Mouse (Mus musculus) thymus, adult 2 months (tissue): ENCODE results near the gene Hsd17b12. TPM values are rescaled to one million over a fixed set of nuclear protein-coding genes. Genes with fewer than 3 reads are reported as not detected.

Experiments used
- DNase-seq: peaks from one replicate; pipeline ENCODE4 v3.0.0; 2021
- H3K27ac ChIP-seq: fragments of 200-500 bp; 2 replicates; pipeline ENCODE4 v1.5.1; 2012; ENCODE audit warnings: low read length, control low read depth; ENCODE audit not compliant: control insufficient read depth, insufficient read depth
- H3K27me3 ChIP-seq: fragments of 200-500 bp; 2 replicates; pipeline ENCODE4 v1.6.1; 2012; ENCODE audit warnings: mild to moderate bottlenecking, low read length, moderate library complexity, mixed read lengths; ENCODE audit not compliant: control insufficient read depth, insufficient read depth
- H3K36me3 ChIP-seq: fragments of 200-500 bp; 2 replicates; pipeline ENCODE4 v1.6.1; 2012; ENCODE audit warnings: mild to moderate bottlenecking, low read length, moderate library complexity; ENCODE audit not compliant: control insufficient read depth, insufficient read depth
- H3K4me1 ChIP-seq: fragments of 200-500 bp; replicated peaks from 2 replicates; pipeline ENCODE4 v1.6.1; 2012; ENCODE audit warnings: low read length; ENCODE audit not compliant: control insufficient read depth, insufficient read depth
- H3K4me3 ChIP-seq: fragments of 200-500 bp; 2 replicates; pipeline ENCODE4 v1.5.1; 2012; ENCODE audit warnings: mild to moderate bottlenecking, low read length, control low read depth, moderate library complexity; ENCODE audit not compliant: control insufficient read depth, insufficient read depth
- CTCF ChIP-seq: fragments of 200-500 bp; IDR thresholded peaks from 2 replicates; pipeline ENCODE4 v1.5.1; 2012; ENCODE audit warnings: mild to moderate bottlenecking, control low read depth, low read length, moderate library complexity, borderline replicate concordance; ENCODE audit not compliant: control insufficient read depth, poor library complexity, insufficient read depth; ENCODE audit errors: extremely low read depth
- POLR2A ChIP-seq: fragments of 200-500 bp; IDR thresholded peaks from 2 replicates; pipeline ENCODE4 v1.6.1; 2012; ENCODE audit warnings: mild to moderate bottlenecking, low read length, control low read depth, moderate library complexity; ENCODE audit not compliant: control insufficient read depth, poor library complexity, insufficient read depth; ENCODE audit errors: extremely low read depth
- WGBS: fragments of 180-500 bp; shearing (Covaris S2); methylation state at CpG from one replicate; pipeline ENCODE4 v1.1.7; 2018; 5-methylcytosine and 5-hydroxymethylcytosine counted together
- polyA plus RNA-seq: library from polyadenylated mRNA; depleted of rRNA; stranded (reverse); fragments of >200 nt; gene quantifications from 2 replicates; pipeline ENCODE4 v1.2.3, GENCODE M21; 2012; rRNA removed

Gene Hsd17b12
- 15.2 and 18.5 TPM in 2 replicates for polyA plus RNA-seq

DNA sequence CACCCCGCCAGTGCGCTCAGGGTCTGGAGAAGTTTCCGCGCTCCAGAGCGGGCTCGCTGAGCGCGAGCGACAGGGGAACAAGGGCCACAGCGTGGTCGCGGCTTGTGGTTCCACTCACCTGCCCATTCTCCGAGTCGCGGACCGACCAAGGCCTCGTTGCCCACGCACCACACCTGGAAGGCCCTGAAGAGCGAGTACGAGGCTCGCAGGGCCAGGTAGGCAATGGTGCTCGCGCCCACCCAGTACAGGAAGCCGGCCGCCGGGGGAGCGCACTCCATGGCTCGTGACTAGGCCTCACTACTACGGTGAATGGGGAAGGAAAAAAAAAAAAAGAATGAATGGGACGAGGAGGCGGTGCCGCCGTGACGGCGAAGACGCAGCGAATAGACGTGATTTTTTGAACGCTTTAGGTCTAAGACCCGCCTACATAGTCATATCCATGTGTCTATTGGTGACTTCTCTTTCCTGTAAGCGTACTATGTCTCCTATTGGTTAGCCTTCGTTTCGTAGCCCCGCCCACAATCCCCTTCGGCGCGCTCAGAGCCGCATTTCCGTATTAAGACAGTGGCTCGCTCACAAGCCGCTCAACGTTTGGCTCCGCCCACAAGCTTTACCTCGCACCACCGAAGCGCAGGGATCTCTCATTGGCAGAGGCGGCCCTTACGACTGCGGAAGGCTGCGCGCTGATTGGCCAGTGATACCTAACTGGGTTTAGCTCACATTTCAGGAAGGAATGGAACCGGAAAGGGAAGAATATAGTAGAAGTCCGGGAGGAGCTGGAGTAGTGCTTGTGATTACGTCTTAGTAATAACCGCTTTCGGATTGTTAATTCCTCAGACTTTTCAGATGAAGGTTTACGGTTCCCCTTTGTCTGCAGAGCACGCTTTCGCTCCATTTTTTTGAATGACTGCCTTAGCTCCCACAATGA is at the start of gene Hsd17b12:
TSS of gene Hsd17b12 (minus strand) at position 373 of the 928 bp plus-strand sequence.
- no peaks in the 10 kb centered on the region for H3K4me1 ChIP-seq
- TF ChIP-seq POLR2A (no peak; the same call in none of the 2 replicates), CTCF (no peak)
- H3K4me3 ChIP-seq = peak within 1 kb of the TSS; percentile 78
- no peaks in the 10 kb centered on the region for H3K27me3 ChIP-seq
- peak; percentile 97 for DNase-seq
- no peaks in the 10 kb centered on the region for H3K36me3 ChIP-seq
- under 1% methylated on average over 69 of the region's 69 CpGs for WGBS
- no peak within 1 kb of the TSS for H3K27ac ChIP-seq

DNA sequence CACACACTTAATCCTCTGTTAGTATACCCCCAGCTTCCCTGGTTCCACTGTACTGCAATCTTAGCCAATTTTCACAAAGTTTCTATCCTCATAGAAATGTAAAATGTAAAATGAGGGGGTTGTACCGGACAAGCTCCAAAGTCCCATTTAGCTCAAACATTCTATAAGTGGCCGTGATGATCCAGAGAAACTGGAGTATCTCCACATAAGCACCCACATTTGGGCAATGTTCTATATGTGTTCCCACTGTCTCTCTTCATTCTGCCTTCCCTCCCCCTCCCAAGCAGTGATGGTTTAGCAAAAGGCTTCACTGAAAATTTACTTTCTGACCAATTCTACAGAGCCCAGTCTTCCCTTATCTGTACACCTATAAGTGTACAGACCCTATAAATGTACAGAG is 27.1 kb upstream of the Hsd17b12 start:
- DNase-seq = no peak
- no peak for TF ChIP-seq POLR2A
- no peak for TF ChIP-seq CTCF
- H3K36me3 ChIP-seq = no peaks in the 10 kb centered on the region
- H3K4me3 ChIP-seq = no peak overlapping the region
- WGBS = 91% methylated on average over 2 of the region's 2 CpGs
- H3K27me3 ChIP-seq = no peaks in the 10 kb centered on the region
- no peak overlapping the region for H3K27ac ChIP-seq
- no peaks in the 10 kb centered on the region for H3K4me1 ChIP-seq

DNA sequence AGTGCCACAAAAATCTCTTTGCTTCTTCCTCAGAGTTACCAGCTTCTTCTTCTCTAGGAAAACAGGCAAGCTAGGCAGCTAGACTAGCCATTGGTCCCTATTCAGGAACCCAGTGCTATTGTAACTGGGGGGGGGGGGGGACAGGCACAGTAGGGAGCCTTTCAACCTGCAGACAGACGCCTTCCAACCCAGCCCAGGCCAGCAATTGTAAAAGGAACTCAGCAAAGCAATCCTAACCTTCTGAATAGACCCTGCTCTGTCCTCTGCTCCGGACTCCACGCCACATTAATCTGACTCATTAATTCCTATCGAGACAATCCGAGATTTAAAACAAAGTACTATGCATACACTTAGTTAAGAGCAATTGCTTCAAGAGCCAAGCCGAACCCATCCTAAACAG is 26.4 kb upstream of the Hsd17b12 start:
- Histone ChIP-seq H3K27me3 (no peaks in the 10 kb centered on the region), H3K4me1 (no peaks in the 10 kb centered on the region), H3K27ac (no peak overlapping the region), H3K4me3 (no peak overlapping the region), H3K36me3 (no peaks in the 10 kb centered on the region)
- TF ChIP-seq POLR2A (no peak), CTCF (no peak)
- DNase-seq = no peak
- WGBS = 56% methylated on average over 6 of the region's 6 CpGs

DNA sequence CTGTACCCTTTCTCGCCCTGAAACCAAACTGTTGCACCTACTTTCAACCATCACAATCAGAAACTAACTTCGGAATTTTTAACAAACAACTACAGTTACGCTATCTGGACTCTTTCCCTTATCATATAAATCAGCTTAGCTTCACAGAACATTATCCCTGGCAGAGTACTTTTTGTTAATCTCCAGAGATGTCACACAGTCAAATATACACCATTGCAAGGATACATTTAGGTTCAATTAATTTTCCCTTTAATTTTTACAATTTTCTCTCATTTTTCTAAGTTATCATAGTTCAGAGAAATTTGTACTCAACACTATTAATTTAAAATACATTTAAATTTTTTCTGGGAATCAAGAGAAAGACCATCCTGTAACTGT is 21.3 kb upstream of the Hsd17b12 start:
- WGBS = 2% methylated on average over 3 of the region's 3 CpGs
- H3K27me3 ChIP-seq = no peaks in the 10 kb centered on the region
- no peak for DNase-seq
- peaks cover 5% of the 10 kb centered on the region for H3K4me1 ChIP-seq
- no peaks in the 10 kb centered on the region for H3K36me3 ChIP-seq
- H3K4me3 ChIP-seq = no peak overlapping the region
- no peak overlapping the region for H3K27ac ChIP-seq
- TF ChIP-seq CTCF = no peak
- TF ChIP-seq POLR2A = no peak

DNA sequence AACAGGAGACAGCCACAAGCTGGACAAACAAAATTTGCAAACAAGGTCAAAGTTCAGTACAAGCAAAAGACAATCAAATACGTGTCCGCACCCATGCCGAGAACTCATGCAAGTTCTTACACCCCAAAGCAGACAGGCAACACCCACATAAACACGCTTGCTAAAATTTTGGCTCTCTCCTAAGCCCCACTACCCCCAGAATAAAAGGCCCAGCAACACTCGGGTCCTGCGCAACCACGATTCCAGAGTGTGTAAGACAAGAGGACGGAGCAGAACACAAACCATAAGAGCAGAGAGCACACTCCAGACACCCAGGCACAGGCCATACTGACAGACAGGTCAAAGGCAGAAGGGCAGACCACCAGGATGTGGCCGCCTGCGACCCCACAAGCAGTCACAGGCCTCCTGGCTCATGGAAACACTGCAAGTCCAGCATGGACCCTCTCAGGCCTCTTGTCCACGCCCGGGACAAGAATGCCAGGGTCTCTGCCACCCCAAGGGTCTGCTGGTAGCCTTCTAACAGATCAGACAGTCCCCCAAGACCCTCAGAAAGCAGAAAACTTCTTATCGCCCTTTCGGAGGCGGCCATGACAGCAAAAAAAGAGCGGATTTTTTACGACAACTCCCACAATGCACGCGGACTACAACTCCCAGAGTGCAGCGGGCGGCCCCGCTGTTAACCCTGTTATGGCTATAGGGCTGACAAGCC is 20.7 kb upstream of the Hsd17b12 start:
- TF ChIP-seq POLR2A (no peak), CTCF (no peak)
- Histone ChIP-seq H3K36me3 (no peaks in the 10 kb centered on the region), H3K27me3 (no peaks in the 10 kb centered on the region), H3K4me3 (peak overlapping the region; percentile 93), H3K4me1 (peaks cover 5% of the 10 kb centered on the region), H3K27ac (no peak overlapping the region)
- WGBS = 3% methylated on average over 22 of the region's 22 CpGs
- peak; percentile 88 for DNase-seq

DNA sequence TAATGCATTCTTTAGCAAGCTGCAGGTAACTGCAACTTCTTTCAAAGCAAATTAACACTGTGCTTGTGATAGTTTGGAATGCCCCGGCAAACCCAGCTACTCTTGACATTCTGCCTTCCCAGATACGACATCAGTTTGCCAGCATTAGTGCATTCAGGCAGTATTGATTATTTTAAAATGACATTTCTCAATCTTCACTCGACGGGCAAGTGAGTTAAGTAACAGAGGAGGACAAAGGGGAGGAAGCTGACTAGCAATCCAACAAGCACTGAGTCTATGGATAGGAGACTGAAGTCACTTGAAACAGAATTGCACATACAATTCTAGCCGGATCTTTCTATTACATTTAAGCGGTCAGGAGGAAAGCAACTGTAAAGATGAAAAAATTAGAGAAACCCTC is 19.5 kb upstream of the Hsd17b12 start:
- WGBS = 95% methylated on average over 6 of the region's 6 CpGs
- H3K4me3 ChIP-seq = no peak overlapping the region
- no peak overlapping the region for H3K27ac ChIP-seq
- TF ChIP-seq POLR2A = no peak
- no peak for TF ChIP-seq CTCF
- H3K36me3 ChIP-seq = no peaks in the 10 kb centered on the region
- H3K4me1 ChIP-seq = peaks cover 5% of the 10 kb centered on the region
- DNase-seq = no peak
- H3K27me3 ChIP-seq = no peaks in the 10 kb centered on the region

DNA sequence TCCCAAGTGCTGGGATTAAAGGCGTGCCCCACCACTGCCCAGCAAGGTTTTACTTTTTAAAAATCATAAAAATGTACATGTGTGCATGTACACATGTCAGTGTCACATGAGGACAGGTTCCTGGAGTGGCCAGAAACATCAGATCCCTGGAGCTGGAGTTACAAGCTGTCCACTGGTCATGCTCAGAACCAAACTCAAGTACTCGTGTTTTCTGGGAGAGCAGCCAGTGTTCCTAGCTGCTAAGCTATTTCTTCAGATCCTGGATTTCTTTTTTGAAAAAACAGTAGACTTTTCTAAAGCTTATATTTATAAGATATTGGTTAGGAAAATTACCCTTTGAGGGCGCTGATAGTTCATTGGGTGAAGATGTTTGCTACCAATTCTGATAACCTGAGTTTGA is 18.6 kb upstream of the Hsd17b12 start:
- Histone ChIP-seq H3K27me3 (no peaks in the 10 kb centered on the region), H3K4me3 (no peak overlapping the region), H3K4me1 (peaks cover 5% of the 10 kb centered on the region), H3K36me3 (no peaks in the 10 kb centered on the region), H3K27ac (no peak overlapping the region)
- WGBS = 96% methylated on average over 3 of the region's 3 CpGs
- TF ChIP-seq POLR2A (no peak), CTCF (no peak)
- no peak for DNase-seq
